Mouse (Mus musculus) liver, embryonic 16.5 days (tissue): ENCODE data around the gene Dnajc6. TPM values are rescaled to one million over a fixed set of nuclear protein-coding genes. Genes with fewer than 3 reads are reported as not detected.

ENCODE experiments used
- ATAC-seq: fragments of 200-750 bp; cut with Nextera tagmentation; 2 replicates; pipeline ENCODE4 v1.8.0; 2017; ENCODE audit warnings: low read depth, mild to moderate bottlenecking, moderate number of reproducible peaks, moderate library complexity
- H3K27ac ChIP-seq: fragments of 300-500 bp; sonication (generic); 2 replicates; pipeline ENCODE4 v1.5.1; 2014; ENCODE audit warnings: mild to moderate bottlenecking, low read length
- H3K27me3 ChIP-seq: fragments of 300-500 bp; sonication (generic); 2 replicates; pipeline ENCODE4 v1.6.1; 2014; ENCODE audit warnings: low read depth, low read length, mixed read lengths; ENCODE audit not compliant: control insufficient read depth, insufficient read depth
- H3K36me3 ChIP-seq: fragments of 300-500 bp; sonication (generic); 2 replicates; pipeline ENCODE4 v1.6.1; 2014; ENCODE audit warnings: mild to moderate bottlenecking; ENCODE audit not compliant: control insufficient read depth, insufficient read depth
- H3K4me1 ChIP-seq: fragments of 300-500 bp; sonication (generic); 2 replicates; pipeline ENCODE4 v1.6.1; 2014; ENCODE audit warnings: low read depth, low read length, mixed read lengths; ENCODE audit not compliant: control insufficient read depth
- H3K4me2 ChIP-seq: fragments of 300-500 bp; sonication (generic); 2 replicates; pipeline ENCODE4 v1.6.1; 2014; ENCODE audit warnings: low read depth, low read length, mixed read lengths
- H3K4me3 ChIP-seq: fragments of 300-500 bp; sonication (generic); 2 replicates; pipeline ENCODE4 v1.5.1; 2014; ENCODE audit warnings: low read depth, mild to moderate bottlenecking, low read length
- H3K9ac ChIP-seq: fragments of 300-500 bp; sonication (generic); 2 replicates; pipeline ENCODE4 v1.6.1; 2014; ENCODE audit warnings: low read depth, low read length
- H3K9me3 ChIP-seq: fragments of 300-500 bp; sonication (generic); replicated peaks from 2 replicates; pipeline ENCODE4 v1.6.1; 2016; ENCODE audit warnings: low read length; ENCODE audit not compliant: control insufficient read depth
- WGBS: fragments of 180-500 bp; shearing (Covaris S2); extraction: QIAGEN DNeasy Blood & Tissue Kit; methylation state at CpG from one replicate; pipeline ENCODE4 v1.1.7; 2014; ENCODE audit not compliant: insufficient replicate concordance; 5-methylcytosine and 5-hydroxymethylcytosine counted together
- polyA plus RNA-seq: library from polyadenylated mRNA; unstranded; fragments of >200 nt; fragmentation: Nextera tagmentation; extraction: Ambion mirVana; gene quantifications from 2 replicates; pipeline ENCODE4 v1.2.1, GENCODE M21; 2015

Dnajc6 gene
- polyA plus RNA-seq, 1 experiment from 2014 or later, result 0.26 TPM

- Histone ChIP-seq H3K27me3 (no peaks in the 10 kb centered on the region), H3K9me3 (no peaks in the 10 kb centered on the region), H3K4me3 (no peak overlapping the region), H3K4me1 (no peaks in the 10 kb centered on the region), H3K27ac (no peak overlapping the region), H3K4me2 (no peak overlapping the region), H3K36me3 (no peaks in the 10 kb centered on the region), H3K9ac (no peak overlapping the region)
- WGBS, result 53% methylated on average over 7 of the region's 7 CpGs
- no peak for ATAC-seq
Measured at GRCm38 (mm10) chr4:101569076-101569475, 72.6 kb downstream of the Dnajc6 start.

GRCm38 (mm10) chr4:101572142-101572541, 75.7 kb downstream of the Dnajc6 start:
- no peak overlapping the region for H3K9ac ChIP-seq
- 62% methylated on average over 2 of the region's 2 CpGs for WGBS
- no peak overlapping the region for H3K4me2 ChIP-seq
- no peak for ATAC-seq
- no peaks in the 10 kb centered on the region for H3K9me3 ChIP-seq
- H3K4me1 ChIP-seq, result no peaks in the 10 kb centered on the region
- H3K27me3 ChIP-seq, result no peaks in the 10 kb centered on the region
- H3K4me3 ChIP-seq, result no peak overlapping the region
- no peak overlapping the region for H3K27ac ChIP-seq
- no peaks in the 10 kb centered on the region for H3K36me3 ChIP-seq

- H3K36me3 ChIP-seq, result no peaks in the 10 kb centered on the region
- H3K27me3 ChIP-seq, result no peaks in the 10 kb centered on the region
- WGBS, result 70% methylated on average over 5 of the region's 5 CpGs
- H3K27ac ChIP-seq, result no peak overlapping the region
- H3K9me3 ChIP-seq, result no peaks in the 10 kb centered on the region
- no peak overlapping the region for H3K4me2 ChIP-seq
- no peak overlapping the region for H3K4me3 ChIP-seq
- H3K4me1 ChIP-seq, result no peaks in the 10 kb centered on the region
- H3K9ac ChIP-seq, result no peak overlapping the region
- no peak for ATAC-seq
Measured at GRCm38 (mm10) chr4:101575307-101575706, 78.9 kb downstream of the Dnajc6 start.

GRCm38 (mm10) chr4:101578720-101579119, 82.3 kb downstream of the Dnajc6 start:
- no peaks in the 10 kb centered on the region for H3K36me3 ChIP-seq
- no peak overlapping the region for H3K4me2 ChIP-seq
- H3K27me3 ChIP-seq, result no peaks in the 10 kb centered on the region
- 65% methylated on average over 7 of the region's 7 CpGs for WGBS
- H3K9ac ChIP-seq, result no peak overlapping the region
- no peak for ATAC-seq
- no peak overlapping the region for H3K4me3 ChIP-seq
- H3K4me1 ChIP-seq, result no peaks in the 10 kb centered on the region
- H3K27ac ChIP-seq, result no peak overlapping the region
- H3K9me3 ChIP-seq, result no peaks in the 10 kb centered on the region

GRCm38 (mm10) chr4:101579517-101579916, 83.1 kb downstream of the Dnajc6 start:
- no peaks in the 10 kb centered on the region for H3K9me3 ChIP-seq
- no peak overlapping the region for H3K4me3 ChIP-seq
- H3K4me2 ChIP-seq, result no peak overlapping the region
- H3K4me1 ChIP-seq, result no peaks in the 10 kb centered on the region
- 62% methylated on average over 5 of the region's 5 CpGs for WGBS
- no peak overlapping the region for H3K9ac ChIP-seq
- H3K27me3 ChIP-seq, result no peaks in the 10 kb centered on the region
- H3K36me3 ChIP-seq, result no peaks in the 10 kb centered on the region
- no peak for ATAC-seq
- no peak overlapping the region for H3K27ac ChIP-seq

GRCm38 (mm10) chr4:101581156-101581555, 84.7 kb downstream of the Dnajc6 start:
- no peaks in the 10 kb centered on the region for H3K9me3 ChIP-seq
- WGBS, result 62% methylated on average over 4 of the region's 4 CpGs
- no peak overlapping the region for H3K4me2 ChIP-seq
- no peak overlapping the region for H3K4me3 ChIP-seq
- no peaks in the 10 kb centered on the region for H3K4me1 ChIP-seq
- no peaks in the 10 kb centered on the region for H3K27me3 ChIP-seq
- no peaks in the 10 kb centered on the region for H3K36me3 ChIP-seq
- no peak for ATAC-seq
- H3K27ac ChIP-seq, result no peak overlapping the region
- H3K9ac ChIP-seq, result no peak overlapping the region

GRCm38 (mm10) chr4:101582882-101583281, 86.4 kb downstream of the Dnajc6 start:
- Histone ChIP-seq H3K27me3 (no peaks in the 10 kb centered on the region), H3K9me3 (no peaks in the 10 kb centered on the region), H3K4me2 (no peak overlapping the region), H3K4me3 (no peak overlapping the region), H3K9ac (no peak overlapping the region), H3K4me1 (no peaks in the 10 kb centered on the region), H3K36me3 (no peaks in the 10 kb centered on the region), H3K27ac (no peak overlapping the region)
- 40% methylated on average over 2 of the region's 2 CpGs for WGBS
- no peak for ATAC-seq

GRCm38 (mm10) chr4:101584524-101585454, 88.3 kb downstream of the Dnajc6 start:
- Histone ChIP-seq H3K9ac (no peak overlapping the region), H3K4me1 (no peaks in the 10 kb centered on the region), H3K4me2 (no peak overlapping the region), H3K27me3 (no peaks in the 10 kb centered on the region), H3K4me3 (no peak overlapping the region), H3K27ac (no peak overlapping the region), H3K36me3 (no peaks in the 10 kb centered on the region), H3K9me3 (no peaks in the 10 kb centered on the region)
- ATAC-seq, result no peak
- WGBS, result 62% methylated on average over 19 of the region's 19 CpGs

GRCm38 (mm10) chr4:101585455-101586184, 89.2 kb downstream of the Dnajc6 start:
- Histone ChIP-seq H3K4me1 (no peaks in the 10 kb centered on the region), H3K4me2 (no peak overlapping the region), H3K27me3 (no peaks in the 10 kb centered on the region), H3K9me3 (no peaks in the 10 kb centered on the region), H3K4me3 (no peak overlapping the region), H3K27ac (no peak overlapping the region), H3K9ac (no peak overlapping the region), H3K36me3 (no peaks in the 10 kb centered on the region)
- ATAC-seq, result no peak
- WGBS, result 38% methylated on average over 8 of the region's 8 CpGs
